Mouse (Mus musculus) heart, embryonic 14.5 days (tissue): ENCODE results near the gene Nuak2. TPM values are rescaled to one million over a fixed set of nuclear protein-coding genes. Genes with fewer than 3 reads are reported as not detected.

Experiments used
- ATAC-seq: fragments of 200-750 bp; cut with Nextera tagmentation; 2 replicates; pipeline ENCODE4 v1.8.0; 2017; ENCODE audit warnings: low read depth, moderate TSS enrichment; ENCODE audit not compliant: insufficient number of reproducible peaks, insufficient read depth, low FRiP score
- H3K27ac ChIP-seq, 2 experiments: fragments of 200-500 bp in 1 of 2; fragments of 300-500 bp in 1 of 2; sonication (generic) in 1 of 2; replicated peaks in 1 of 2; 2 replicates each; pipeline ENCODE4 v1.5.1; 2012 to 2014; ENCODE audit warnings: low read depth in 2 of 2, low read length in 2 of 2, control low read depth in 1 of 2, mild to moderate bottlenecking in 1 of 2, mixed read lengths in 1 of 2; ENCODE audit not compliant: control insufficient read depth in 1 of 2, insufficient read depth in 1 of 2
- H3K27me3 ChIP-seq: fragments of 300-500 bp; sonication (generic); 2 replicates; pipeline ENCODE4 v1.6.1; 2014; ENCODE audit warnings: mild to moderate bottlenecking, low read length, control low read depth; ENCODE audit not compliant: control insufficient read depth, insufficient read depth
- H3K36me3 ChIP-seq: fragments of 300-500 bp; sonication (generic); 2 replicates; pipeline ENCODE4 v1.6.1; 2014; ENCODE audit warnings: mild to moderate bottlenecking, control low read depth, low read length, mixed read lengths; ENCODE audit not compliant: control insufficient read depth, insufficient read depth
- H3K4me1 ChIP-seq, 2 experiments: fragments of 200-500 bp in 1 of 2; fragments of 300-500 bp in 1 of 2; sonication (generic) in 1 of 2; 2 replicates each; pipeline ENCODE4 v1.6.1; 2012 to 2014; ENCODE audit warnings: low read length in 2 of 2, control low read depth in 1 of 2, mixed read lengths in 1 of 2; ENCODE audit not compliant: control insufficient read depth in 2 of 2, insufficient read depth in 2 of 2
- H3K4me2 ChIP-seq: fragments of 300-500 bp; sonication (generic); 2 replicates; pipeline ENCODE4 v1.6.1; 2014; ENCODE audit warnings: mild to moderate bottlenecking, low read length
- H3K4me3 ChIP-seq, 2 experiments: fragments of 200-500 bp in 1 of 2; fragments of 300-500 bp in 1 of 2; sonication (generic) in 1 of 2; 2 replicates each; pipeline ENCODE4 v1.5.1; 2012 to 2014; ENCODE audit warnings: low read length in 2 of 2, mild to moderate bottlenecking in 2 of 2, control low read depth in 1 of 2, low read depth in 1 of 2, moderate library complexity in 1 of 2; ENCODE audit not compliant: control insufficient read depth in 1 of 2, insufficient read depth in 1 of 2
- H3K9ac ChIP-seq: fragments of 300-500 bp; sonication (generic); 2 replicates; pipeline ENCODE4 v1.6.1; 2014; ENCODE audit warnings: mild to moderate bottlenecking, low read length
- H3K9me3 ChIP-seq: fragments of 300-500 bp; sonication (generic); 2 replicates; pipeline ENCODE4 v1.6.1; 2016; ENCODE audit warnings: low read length, control low read depth; ENCODE audit not compliant: control insufficient read depth
- WGBS: fragments of 180-500 bp; shearing (Covaris S2); extraction: QIAGEN DNeasy Blood & Tissue Kit; methylation state at CpG from one replicate; pipeline ENCODE4 v1.1.7; 2014; 5-methylcytosine and 5-hydroxymethylcytosine counted together
- polyA plus RNA-seq: library from polyadenylated mRNA; unstranded; fragments of >200 nt; fragmentation: Nextera tagmentation; extraction: Ambion mirVana; gene quantifications from 2 replicates; pipeline ENCODE4 v1.2.1, GENCODE M21; 2014

Gene Nuak2
- polyA plus RNA-seq, 1 experiment from 2014 or later: 2.2 TPM

- H3K4me2 ChIP-seq: no peak overlapping the region
- H3K9me3 ChIP-seq: no peaks in the 10 kb centered on the region
- H3K4me1 ChIP-seq: peaks cover 17 to 37% of the 10 kb centered on the region in 2 experiments
- ATAC-seq: no peak
- H3K27me3 ChIP-seq: no peaks in the 10 kb centered on the region
- no peak overlapping the region for H3K4me3 ChIP-seq
- no peak overlapping the region for H3K27ac ChIP-seq
- 85% methylated on average over 27 of the region's 27 CpGs for whole genome bisulfite sequencing
- H3K36me3 ChIP-seq: peaks cover 39% of the 10 kb centered on the region
- H3K9ac ChIP-seq: no peak overlapping the region
Observed at GRCm38 (mm10) chr1:132380550-132381100, 64.7 kb downstream of the Nuak2 start.

DNA sequence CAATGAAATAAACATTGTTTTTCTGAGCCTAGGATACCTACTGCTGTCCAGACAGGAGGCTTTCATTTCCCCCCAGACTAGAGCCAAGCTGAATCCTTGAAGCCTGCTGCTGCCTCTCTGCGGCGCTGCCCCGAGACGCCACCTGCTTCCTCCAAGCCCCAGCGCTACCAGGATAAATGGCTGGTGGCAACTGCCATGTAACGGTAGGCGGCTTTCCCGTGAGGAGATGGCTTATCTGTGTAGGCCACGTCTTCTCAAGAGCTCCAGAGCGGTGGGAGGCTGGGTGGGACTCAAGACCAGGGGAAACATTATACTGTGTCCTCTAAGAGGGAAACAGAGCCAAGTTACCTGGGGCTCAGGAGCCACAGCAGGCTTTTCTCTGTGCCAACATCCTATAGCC, 66.0 kb downstream of the Nuak2 start:
- no peak overlapping the region for H3K4me2 ChIP-seq
- ATAC-seq: no peak
- H3K27ac ChIP-seq: no peak overlapping the region
- no peak overlapping the region for H3K9ac ChIP-seq
- H3K27me3 ChIP-seq: no peaks in the 10 kb centered on the region
- 61% methylated on average over 10 of the region's 10 CpGs for WGBS
- no peaks in the 10 kb centered on the region for H3K9me3 ChIP-seq
- peaks cover 9 to 24% of the 10 kb centered on the region in 2 experiments for H3K4me1 ChIP-seq
- peaks cover 39% of the 10 kb centered on the region for H3K36me3 ChIP-seq
- no peak overlapping the region for H3K4me3 ChIP-seq

Other genes with a start within 250 kb of the Nuak2 start
- gene Mfsd4a, start 248.1 kb upstream of the Nuak2 start, polyA plus RNA-seq: 12.6 and 13.3 TPM in 2 replicates
- 2.7 and 2.9 TPM in 2 replicates for gene Cdk18, start 176.4 kb upstream of the Nuak2 start, polyA plus RNA-seq
- gene Lemd1, start 124.7 kb upstream of the Nuak2 start, polyA plus RNA-seq: not detected in 2 replicates
- not detected in 2 replicates for gene AC124108.1, start 124.7 kb upstream of the Nuak2 start, polyA plus RNA-seq
- gene Gm10188, start 86.4 kb upstream of the Nuak2 start, polyA plus RNA-seq: not detected in 2 replicates
- gene Klhdc8a, start 17.5 kb upstream of the Nuak2 start, polyA plus RNA-seq: 0.50 and 1.5 TPM in 2 replicates
- 8.1 and 10.1 TPM in 2 replicates for gene Tmcc2, start 75.2 kb downstream of the Nuak2 start, polyA plus RNA-seq
- gene Dstyk, start 101.4 kb downstream of the Nuak2 start, polyA plus RNA-seq: 11.4 and 12.2 TPM in 2 replicates
- 27.3 and 27.7 TPM in 2 replicates for gene Rbbp5, start 161.2 kb downstream of the Nuak2 start, polyA plus RNA-seq
- 0.78 and 1.1 TPM in 2 replicates for gene Tmem81, start 190.1 kb downstream of the Nuak2 start, polyA plus RNA-seq
- 0.05 and 0.11 TPM in 2 replicates for gene Cntn2, start 227.1 kb downstream of the Nuak2 start, polyA plus RNA-seq